Mouse (Mus musculus) cerebellum, adult 2 months (tissue): ENCODE results near the gene Sept8.

Experiments
- CTCF ChIP-seq: fragments of 200-500 bp; IDR thresholded peaks from 2 replicates; pipeline ENCODE4 v1.5.1; 2011; ENCODE audit warnings: low read depth, mild to moderate bottlenecking, control low read depth, low read length, moderate library complexity, borderline replicate concordance; ENCODE audit not compliant: insufficient read depth
- POLR2A ChIP-seq: fragments of 200-500 bp; IDR thresholded peaks from 2 replicates; pipeline ENCODE4 v1.6.1; 2011; ENCODE audit warnings: low read length, control low read depth, borderline replicate concordance; ENCODE audit not compliant: insufficient read depth

- no peak for TF ChIP-seq POLR2A
- TF ChIP-seq CTCF, result no peak
Measured at GRCm38 (mm10) chr11:53477833-53478232, 41.2 kb upstream of the Sept8 start.
